Mouse (Mus musculus) layer of hippocampus, adult 9-10 months (tissue): Measurements from ENCODE around the gene Mad2l2.
"Not testable (repeated sequence)": the region's sequence is repeated elsewhere in the genome, so short reads cannot be mapped to it uniquely, and the experiment has no call there.

Experiments used
- DNase-seq: peaks from one replicate; pipeline ENCODE4 v3.0.0; 2022; ENCODE audit warnings: low spot score

The Mad2l2 gene

DNA sequence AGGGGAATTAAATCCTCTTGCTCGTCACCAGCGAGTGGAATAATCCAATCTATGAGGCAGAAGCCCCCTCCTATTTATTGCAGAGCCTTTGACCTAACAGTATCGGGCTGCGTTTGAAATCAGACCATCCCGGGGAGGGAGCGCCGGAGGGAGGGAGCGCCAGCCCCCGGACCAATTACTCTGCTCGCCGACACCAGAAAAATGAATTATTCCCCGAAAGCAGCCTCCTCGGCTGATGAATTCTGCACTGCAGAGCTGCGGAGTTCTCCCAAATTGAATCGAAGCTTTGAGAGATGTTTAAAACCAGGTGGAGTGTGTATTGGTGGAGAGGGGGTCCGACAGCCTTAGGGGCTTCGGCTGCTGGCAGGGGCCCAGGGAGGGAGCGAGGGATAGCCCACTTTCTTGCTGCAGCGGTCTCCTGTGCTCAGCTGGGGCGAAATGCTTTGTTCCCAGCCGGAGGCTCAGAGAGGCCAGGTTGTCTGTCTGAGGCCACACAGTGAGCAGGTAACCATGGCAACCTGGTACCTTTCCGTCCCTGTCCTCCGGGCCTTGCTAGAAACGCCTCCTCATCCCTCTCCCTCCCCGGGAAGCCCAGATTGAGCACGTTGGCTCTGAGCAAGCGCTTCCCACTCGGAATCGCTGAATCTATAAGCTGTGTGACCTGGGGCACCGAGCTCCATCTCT lies 43.8 kb downstream of the Mad2l2 start:
- no peak for DNase-seq

DNA sequence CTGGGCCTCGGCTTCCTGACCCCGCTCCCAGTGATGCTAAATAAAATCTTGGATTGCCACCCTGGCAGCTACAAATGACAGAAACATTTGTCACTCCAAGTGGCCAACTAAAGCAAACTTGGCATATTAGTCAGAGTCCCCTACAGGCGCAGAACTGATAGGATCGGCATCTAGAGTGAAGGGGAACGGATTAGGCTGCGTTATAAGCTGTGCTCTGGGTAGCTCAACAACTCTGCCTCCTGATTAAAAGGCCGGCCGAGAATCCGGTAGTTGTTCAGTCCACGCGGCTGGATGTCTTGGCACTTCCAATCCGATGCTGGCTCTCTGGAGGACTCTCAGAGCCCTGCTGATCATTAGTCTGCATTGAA lies 44.3 kb downstream of the Mad2l2 start:
- DNase-seq: no peak

DNA sequence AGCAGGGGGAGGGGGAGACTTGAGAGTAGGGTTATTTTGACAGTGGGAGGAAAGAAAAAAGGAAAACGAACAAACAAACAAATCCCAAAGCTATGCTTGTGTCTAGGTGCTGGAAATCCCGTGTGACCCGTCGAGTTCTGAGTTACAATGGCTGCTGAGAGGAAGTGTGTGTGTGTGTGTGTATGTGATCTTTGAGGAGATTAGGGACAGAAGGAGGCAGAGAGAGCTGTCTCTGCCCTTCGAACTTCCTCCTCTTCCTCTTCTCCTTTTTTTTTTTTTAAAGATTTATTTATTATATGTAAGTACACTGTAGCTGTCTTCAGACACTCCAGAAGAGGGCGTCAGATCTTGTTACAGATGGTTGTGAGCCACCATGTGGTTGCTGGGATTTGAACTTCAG lies 46.4 kb downstream of the Mad2l2 start:
- DNase-seq: not testable (repeated sequence)

DNA sequence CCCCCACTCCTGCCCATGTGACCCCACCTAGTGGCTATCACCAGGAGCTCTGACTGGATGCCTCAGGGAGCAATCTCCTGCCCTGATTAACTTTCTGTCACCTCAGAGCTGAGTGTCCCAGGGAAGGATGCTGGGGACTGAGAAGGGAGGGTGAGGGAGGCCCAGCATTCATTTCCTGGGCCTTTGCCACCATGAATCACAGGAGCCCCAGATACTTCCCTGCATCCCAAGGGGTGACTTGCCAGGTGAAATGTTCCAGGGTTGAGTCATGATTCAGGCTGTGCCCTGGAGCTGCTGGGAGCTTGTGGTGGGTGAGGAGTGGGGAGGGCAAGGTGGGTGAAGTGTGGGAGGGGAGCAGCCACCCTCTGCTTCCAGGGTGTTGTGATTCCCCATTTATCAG lies 47.5 kb downstream of the Mad2l2 start:
- DNase-seq: no peak

DNA sequence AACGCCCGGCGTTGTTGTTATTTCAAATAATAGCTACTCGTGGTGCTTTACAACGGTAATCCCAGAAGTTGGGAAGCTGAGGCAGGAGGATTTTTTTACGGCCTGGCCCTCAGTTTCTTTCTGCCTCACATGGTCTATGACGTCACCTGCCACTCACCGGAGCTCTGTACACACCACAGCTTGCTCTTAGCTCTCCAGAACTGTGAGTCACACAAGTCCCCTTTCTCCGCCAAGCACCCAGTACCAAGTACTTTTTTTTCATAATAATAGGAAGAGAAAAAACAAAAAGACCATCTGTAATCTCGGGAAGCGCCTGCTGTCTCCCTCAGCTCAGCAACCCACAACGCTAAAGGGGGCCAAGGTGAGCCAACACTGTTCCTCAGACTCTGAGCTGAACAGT lies 51.3 kb downstream of the Mad2l2 start:
- DNase-seq: no peak

DNA sequence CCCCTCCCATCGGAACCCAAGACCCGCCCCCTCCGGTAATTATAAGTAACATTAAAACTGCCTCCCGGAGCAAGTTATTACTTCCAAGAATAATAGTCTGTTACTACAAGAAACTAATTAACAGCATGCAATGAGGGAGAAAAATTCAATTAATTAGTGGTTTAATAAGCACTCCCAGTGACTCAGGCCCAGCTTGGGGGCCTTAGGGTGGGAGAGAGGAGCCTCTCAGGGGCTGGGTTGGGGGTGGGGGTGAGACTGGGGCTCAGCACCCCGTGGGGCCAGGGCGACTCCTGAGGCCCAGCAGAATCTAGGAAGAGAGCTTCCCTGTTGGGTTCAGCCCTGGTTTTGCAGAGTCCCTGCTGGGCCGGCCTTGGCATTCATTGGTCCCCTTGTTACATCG lies 52.2 kb downstream of the Mad2l2 start:
- DNase-seq: no peak

DNA sequence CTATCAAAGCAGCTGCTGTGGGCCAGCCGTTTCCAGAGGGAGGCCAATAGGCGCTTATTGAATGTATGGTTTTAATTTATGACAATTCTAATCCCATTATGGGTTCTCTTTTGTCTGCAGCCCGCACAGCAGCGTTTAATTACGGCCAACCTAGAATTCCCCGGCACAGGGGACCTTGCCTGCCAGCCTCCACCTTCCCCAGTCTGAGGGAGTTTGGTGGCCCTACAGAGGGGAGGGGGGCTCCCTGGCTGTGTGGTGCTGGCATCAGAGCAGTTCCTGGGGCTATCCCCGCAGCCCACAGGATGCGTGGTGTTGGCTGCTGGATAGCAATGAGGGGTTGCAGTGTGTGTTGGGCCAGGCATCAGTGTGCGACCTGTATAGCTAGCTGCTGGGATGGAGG lies 54.4 kb downstream of the Mad2l2 start:
- DNase-seq: no peak

DNA sequence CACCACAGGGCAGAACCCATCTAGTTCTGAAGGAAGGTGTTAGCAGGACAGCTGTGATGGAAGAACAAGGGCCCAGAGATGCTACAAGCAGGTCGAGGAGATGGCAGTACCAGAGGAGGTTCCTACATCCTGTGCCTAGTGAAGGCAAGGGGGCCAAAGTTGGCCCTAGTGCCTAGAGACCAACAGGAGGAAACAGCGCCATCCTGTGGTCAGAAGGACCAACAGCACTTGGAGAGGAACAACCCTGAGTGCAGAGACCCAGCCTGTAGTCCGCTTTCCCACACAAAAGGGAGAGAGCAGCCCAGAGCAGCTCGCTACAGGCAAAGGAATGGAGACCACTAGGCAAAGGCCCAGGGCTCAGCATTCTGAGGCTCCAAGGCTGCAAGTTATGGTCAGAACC lies 55.6 kb downstream of the Mad2l2 start:
- DNase-seq: no peak

DNA sequence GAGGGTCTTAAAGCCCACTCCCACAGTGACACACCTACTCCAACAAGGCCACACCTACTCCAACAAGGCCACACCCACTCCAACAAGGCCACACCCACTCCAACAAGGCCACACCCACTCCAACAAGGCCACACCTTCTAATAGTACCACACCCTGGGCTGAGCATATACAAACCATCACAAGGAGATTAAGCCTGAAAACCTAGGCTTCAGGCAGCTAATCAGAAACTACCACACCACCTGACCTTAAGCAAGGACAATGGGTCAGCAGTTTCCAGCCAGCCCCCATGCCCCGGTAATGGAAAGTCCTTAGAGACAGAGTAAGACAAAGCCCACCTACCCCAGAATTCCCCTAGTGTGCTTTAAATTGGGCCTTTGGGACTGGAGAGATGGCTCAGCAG lies 58.6 kb downstream of the Mad2l2 start:
- not testable (repeated sequence) for DNase-seq

DNA sequence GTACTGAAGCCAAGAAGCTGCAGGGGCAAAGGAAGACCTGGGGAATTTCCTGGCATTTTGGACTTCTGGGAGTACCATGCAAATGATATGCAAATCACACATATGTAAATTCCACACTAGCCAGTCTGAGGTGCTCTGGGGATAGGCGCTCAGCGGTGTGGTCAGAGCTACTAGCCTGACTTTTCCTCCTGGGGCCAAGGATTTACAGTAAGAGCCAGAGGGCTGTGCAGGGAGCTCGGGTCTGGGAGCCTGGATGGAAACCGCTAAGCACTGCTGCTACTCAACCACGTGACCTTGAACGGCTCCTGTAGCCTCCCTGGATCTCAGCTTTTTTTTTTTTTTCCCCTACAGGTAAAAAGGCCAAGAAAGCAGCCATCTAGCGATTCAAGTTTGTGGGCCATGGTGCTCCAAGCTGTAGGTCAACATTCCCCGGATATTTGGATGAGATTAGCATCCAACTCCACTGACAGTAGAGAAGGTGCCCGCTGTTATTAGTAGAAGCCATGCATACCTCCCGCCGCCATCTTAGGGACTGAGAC lies 62.6 kb downstream of the Mad2l2 start:
- no peak for DNase-seq

DNA sequence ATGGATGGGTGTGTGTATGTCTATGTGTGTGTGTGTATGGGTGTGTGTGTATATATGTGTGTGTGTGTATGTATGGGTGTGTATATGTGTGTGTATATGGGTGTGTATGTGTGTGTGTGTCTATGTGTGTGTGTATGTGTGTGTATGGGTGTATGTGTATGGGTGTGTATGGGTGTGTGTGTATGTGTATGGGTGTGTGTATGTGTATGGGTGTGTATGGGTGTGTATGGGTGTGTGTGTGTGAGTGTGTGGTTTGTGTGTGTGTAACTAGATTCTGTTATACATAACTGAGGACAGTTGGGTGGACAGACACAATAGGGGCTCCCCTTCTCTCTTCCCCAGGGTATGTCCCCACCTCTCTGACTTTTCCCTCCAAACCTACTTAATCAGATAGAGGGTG lies 64.2 kb downstream of the Mad2l2 start:
- DNase-seq: no peak
